8 mouse cellular contexts compared by ENCODE assay signal in the genomic region with DNA sequence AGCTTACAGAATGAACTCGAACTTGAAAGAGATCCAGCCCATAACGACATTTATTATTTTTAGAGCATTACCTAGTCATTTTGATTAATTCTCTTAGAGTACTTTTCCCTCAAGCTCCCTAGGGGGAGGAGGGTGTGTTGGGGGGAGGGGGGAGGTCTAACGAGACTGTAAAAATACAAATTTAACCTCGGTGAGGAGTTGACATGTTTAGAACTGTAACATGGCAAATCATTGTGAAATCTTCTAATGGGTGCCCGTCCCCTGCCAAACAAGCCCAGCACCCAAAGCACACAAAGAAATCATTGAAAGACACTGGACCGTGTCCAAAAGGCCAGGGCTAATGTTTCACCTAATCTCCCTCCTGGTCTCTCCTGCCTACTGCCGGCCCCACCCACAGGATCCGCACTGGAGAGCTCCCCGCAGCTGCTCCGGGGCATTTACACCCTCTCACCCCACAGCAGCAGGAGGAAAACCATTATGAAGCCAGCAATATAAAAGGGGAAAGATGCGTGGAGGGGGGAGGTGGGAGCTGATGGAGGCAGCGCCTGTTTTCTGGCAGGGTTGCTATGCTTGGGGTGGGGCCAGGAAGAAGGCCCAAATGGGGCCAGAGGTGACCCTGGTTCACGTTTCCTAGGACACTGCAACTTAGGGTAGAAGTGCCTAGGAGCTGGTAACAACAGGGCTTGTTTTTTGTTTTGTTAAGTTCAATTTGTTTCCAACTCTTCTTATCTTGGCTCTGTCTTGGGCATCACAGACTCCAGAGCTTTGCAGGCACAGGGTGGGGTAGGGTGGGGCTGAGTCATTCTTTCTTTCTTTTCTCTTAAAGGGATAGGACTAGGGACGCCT.
DNase-seq lines count a peak whose midpoint lies in the region; ATAC-seq and TF ChIP-seq lines count a peak whose summit lies in the region.

No protein-coding gene starts in this region.

- H3K27me3 ChIP-seq in heart, postnatal 0 days (ENCODE audit: control insufficient read depth, insufficient read depth, low read length): no peaks in the 10 kb centered on the region

- peak overlapping the region; percentile 1 for H3K4me3 ChIP-seq in heart, postnatal 0 days (ENCODE audit: low read depth, low read length)

- ATAC-seq in erythroid progenitor cell, adult 5-6 weeks (replicated peaks; ENCODE audit: low FRiP score, poor library complexity, severe bottlenecking): peak; percentile 77
- peak; percentile 57 for ATAC-seq in heart, postnatal 0 days (ENCODE audit: insufficient read depth, low read depth)
- peak; percentile 47 for ATAC-seq in megakaryocyte progenitor cell, adult 5-6 weeks (replicated peaks; ENCODE audit: poor library complexity)

- TF ChIP-seq CTCF in heart, postnatal 0 days (IDR thresholded peaks at IDR 0.05; ENCODE audit: low read depth): no peak

- peak overlapping the region; percentile 74 for H3K27ac ChIP-seq in heart, postnatal 0 days (ENCODE audit: low read depth)

- peaks cover 16% of the 10 kb centered on the region for H3K4me1 ChIP-seq in heart, postnatal 0 days (ENCODE audit: control insufficient read depth, insufficient read depth)

- DNase-seq in 3134 (ENCODE audit: extremely low read depth, insufficient read length, low spot score): peak; percentile 83
- DNase-seq in WW6 (ENCODE audit: low read depth, low spot score): peak; percentile 24
- peak; percentile 70 for DNase-seq in heart, postnatal 0 days (ENCODE audit: low spot score)
- DNase-seq in kidney, postnatal 36 days: peak; percentile 93 to 96
- peak; percentile 74 to 83 for DNase-seq in urinary bladder, postnatal 36 days (ENCODE audit: low spot score in 2 of 2)
- DNase-seq in frontal cortex, postnatal 25 days (ENCODE audit: low spot score in 2 of 2): no peak

- H3K4me2 ChIP-seq in heart, postnatal 0 days (ENCODE audit: low read depth, low read length): peak overlapping the region; percentile 42

- no peak for TF ChIP-seq EP300 in heart, postnatal 0 days (IDR thresholded peaks at IDR 0.05; ENCODE audit: low read depth)

- H3K9ac ChIP-seq in heart, postnatal 0 days (replicated peaks; ENCODE audit: low read depth, low read length): peak overlapping the region; percentile 4; the same call in 1 of the 2 replicates

- no peaks in the 10 kb centered on the region for H3K36me3 ChIP-seq in heart, postnatal 0 days (replicated peaks; ENCODE audit: control insufficient read depth, insufficient read depth, low read length)

- WGBS in heart, postnatal 0 days: 8% methylated on average over 14 of the region's 14 CpGs

- H3K9me3 ChIP-seq in heart, postnatal 0 days (replicated peaks; ENCODE audit: control insufficient read depth, low read length): no peaks in the 10 kb centered on the region

Comparison
In these comparisons a context has a peak if more than half of its experiments do, and no peak if none do; other contexts are left out.
1. DNase-seq: peak in 3134 (single experiment), WW6 (single experiment), heart, postnatal 0 days (single experiment), kidney, postnatal 36 days (2 of 2) and urinary bladder, postnatal 36 days (2 of 2); none in frontal cortex, postnatal 25 days (0 of 2).
2. Peak in every context shown above with its lines, with median percentiles within 50 percentile points of each other: ATAC-seq.